Mouse (Mus musculus) ES-Bruce4 (cell line): ENCODE data around the gene Galk1.

Source experiments
- CTCF ChIP-seq: IDR thresholded peaks from one replicate; pipeline ENCODE4 v1.8.1; 2011; ENCODE audit warnings: low read depth, low read length
- EP300 ChIP-seq: IDR thresholded peaks from 2 replicates; pipeline ENCODE4 v1.6.1; 2011; ENCODE audit warnings: low read depth, low read length; ENCODE audit not compliant: insufficient read depth

DNA sequence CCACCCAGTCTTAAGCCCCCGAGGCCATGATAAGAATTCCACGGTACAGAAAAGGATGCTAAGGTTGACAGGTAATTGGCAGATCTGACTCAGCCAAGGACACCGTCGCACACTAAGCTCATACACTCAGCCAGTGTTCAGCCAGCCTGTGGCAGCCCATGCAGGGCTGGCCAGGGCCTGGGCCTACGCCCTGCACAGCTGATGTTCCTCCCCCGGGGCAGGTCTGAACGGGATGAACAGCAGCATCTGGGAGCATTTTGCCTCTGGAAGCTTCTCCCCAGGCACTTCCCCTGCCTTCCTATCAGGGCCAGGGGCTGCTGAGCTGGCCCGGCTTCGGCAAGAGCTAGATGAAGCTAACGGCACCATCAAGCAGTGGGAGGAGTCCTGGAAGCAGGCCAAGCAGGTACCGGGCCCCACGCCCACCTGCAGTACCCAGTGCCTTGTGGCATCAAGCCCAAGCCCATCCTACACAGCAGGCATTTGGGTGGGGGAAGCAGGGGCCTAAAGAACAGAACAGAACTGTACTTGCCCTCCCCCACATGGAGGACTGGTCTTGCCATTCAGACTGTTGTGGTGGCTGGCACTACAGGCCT, 45.6 kb upstream of the Galk1 start:
- TF ChIP-seq CTCF (no peak), EP300 (no peak)
